Mouse (Mus musculus) adrenal gland, postnatal 10 days (tissue): Measurements from ENCODE around the gene Akt1. TPM values are rescaled to one million over a fixed set of nuclear protein-coding genes. Genes with fewer than 3 reads are reported as not detected.

Source experiments
- DNase-seq: peaks from one replicate; pipeline ENCODE4 v3.0.0; 2021; ENCODE audit warnings: mixed read lengths
- total RNA-seq, 2 experiments: library from RNA; stranded (reverse); gene quantifications; 2 replicates each; pipeline ENCODE4 v1.2.3; 2021

Gene Akt1
- total RNA-seq, 2 experiments from 2014 or later = 210 to 252 TPM

DNA sequence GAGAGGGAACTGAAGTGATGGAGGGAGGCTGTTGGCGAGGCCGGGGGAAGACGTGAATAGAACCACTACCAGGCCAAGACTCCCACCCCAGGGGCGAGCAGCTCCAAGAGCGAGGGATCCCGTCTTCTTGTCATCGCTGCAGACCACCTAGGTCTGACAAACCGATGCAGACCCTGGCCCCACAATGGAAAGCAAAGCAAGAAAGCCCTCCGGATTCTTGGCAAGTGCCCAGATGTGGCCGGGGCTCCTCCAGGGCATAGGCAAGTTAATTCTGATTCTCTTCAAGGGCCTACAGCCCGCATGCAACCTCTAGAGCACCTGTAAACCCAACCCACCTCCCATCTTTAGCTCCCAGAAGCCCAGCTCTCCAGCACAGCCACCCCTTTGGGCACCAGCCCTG is 11.4 kb downstream of the Akt1 start:
- no peak for DNase-seq

DNA sequence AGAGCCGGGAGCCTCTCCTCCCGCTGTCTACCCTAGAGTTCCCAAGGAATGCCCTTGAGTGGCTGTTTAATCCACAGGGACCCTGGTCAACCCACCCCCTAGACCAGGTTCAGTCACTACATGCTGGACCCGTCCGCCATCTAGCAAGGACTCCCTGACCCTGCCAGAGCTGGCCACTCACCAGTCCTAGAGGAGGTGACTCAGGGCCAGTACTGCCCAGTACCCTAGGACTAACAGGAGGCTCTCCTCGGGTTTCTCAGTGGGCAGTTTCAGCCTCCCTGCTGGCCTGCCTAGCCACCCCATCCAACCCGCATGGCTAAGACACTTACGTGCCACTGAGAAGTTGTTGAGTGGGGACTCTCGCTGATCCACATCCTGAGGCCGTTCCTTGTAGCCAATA is 12.8 kb downstream of the Akt1 start:
- DNase-seq = no peak

- DNase-seq = no peak
These were observed 13.4 kb downstream of the Akt1 start for GRCm38 (mm10) chr12:112661327-112661605.

DNA sequence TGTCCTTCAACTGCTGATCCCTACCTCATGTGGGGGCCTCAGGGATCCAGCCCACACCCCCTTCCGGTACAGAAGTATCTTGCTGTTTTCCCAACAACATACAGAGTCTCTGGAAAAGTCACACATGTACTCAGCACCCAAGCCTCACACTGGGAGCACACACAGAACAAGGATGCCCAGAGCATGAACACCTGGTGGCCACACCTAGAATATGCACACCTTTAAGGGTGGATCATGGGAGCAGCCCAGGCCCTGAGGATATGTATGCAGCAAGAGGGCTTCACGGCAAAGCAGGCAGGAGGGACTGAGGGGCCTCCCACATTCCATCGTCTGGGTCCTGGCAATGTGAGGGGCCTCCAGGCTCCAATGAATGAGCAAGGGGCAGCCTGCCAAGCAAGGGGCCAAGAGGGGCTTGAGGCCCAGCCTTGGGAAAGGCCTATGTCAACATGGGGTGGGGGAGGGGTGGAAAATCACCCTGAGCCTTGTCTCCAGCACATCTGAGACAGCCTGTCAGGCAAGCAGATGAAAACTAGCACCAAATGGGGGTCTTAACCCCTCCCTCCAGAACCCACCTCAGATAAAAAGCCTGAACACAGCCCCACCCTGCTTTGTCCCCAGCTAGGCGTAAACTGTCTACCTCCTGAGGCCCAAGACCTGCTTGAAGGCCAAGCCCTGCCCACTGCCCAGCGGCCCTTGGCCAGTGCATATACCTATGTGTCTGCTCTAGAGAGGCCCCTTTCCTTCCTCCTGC is 13.9 kb downstream of the Akt1 start:
- no peak for DNase-seq

DNA sequence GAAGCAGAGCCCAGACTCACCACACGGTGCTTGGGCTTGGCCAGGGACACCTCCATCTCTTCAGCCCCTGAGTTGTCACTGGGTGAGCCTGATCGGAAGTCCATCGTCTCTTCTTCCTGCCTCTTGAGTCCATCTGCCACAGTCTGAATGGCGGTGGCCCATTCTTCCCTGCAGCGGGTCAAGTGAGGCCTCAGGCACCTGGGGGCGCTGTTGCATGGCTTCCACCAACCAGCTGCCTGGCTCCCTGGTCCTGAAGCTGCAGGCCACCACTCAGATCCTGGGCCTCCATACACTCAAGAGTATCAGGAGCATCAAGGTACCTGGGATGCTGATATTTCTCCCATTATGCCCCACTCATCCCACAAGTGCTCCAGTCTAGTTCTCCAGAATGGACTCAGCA is 15.6 kb downstream of the Akt1 start:
- DNase-seq = peak; percentile 86

- DNase-seq = peak; percentile 73
These were observed 16.1 kb downstream of the Akt1 start for GRCm38 (mm10) chr12:112658619-112659018.

DNA sequence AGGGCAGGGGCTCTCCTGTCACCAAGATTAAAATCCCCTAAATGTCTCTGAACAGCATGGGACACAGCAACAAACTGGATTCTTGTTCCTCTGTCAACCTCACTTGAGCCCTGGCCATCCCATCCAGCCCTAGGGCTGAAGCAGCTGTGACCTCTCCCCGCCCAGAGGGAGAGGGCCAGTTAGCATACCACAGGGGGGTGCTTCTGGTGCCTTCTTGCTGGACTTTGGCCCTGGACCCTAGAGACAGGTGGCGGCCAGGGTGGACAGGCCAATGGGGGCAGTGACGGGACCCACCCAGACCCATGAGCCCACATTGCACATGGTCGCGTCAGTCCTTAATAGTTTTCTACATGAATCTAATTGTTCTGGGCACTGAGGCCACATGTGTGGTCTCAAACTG is 20.6 kb downstream of the Akt1 start:
- no peak for DNase-seq

GRCm38 (mm10) chr12:112653157-112653824 is 21.4 kb downstream of the Akt1 start:
- peak; percentile 92 for DNase-seq

DNA sequence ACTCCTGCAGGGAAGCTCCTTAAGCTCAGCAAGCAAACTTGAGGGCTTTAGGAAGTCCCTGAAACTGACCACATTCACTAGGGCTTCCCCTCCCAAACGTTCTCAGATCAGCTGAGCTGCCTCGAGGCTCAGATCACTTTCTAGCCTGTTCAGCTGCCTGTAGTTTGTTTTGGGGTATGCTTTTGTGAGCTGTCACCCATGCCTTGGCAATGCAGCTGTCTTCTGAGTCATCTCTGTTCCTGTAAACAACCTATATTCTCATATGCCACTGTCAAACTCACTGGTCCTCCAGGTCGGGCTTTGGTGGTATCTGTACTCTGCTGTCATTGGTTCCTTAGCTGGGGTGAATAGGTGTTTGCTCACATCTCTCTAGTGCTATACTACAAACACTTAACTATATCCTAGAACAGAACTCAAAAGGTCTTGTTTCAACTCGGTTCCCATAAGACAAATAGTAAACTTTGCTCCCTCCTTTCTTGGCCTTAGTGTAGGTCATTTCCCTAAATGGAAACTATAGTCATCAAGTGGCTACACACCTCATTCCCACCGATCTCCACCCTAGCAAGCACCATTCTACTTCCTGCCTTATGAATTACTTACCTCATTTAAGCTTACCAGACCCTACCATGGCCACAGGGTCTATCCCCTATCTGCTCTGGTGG is 22.8 kb downstream of the Akt1 start:
- no peak for DNase-seq

DNA sequence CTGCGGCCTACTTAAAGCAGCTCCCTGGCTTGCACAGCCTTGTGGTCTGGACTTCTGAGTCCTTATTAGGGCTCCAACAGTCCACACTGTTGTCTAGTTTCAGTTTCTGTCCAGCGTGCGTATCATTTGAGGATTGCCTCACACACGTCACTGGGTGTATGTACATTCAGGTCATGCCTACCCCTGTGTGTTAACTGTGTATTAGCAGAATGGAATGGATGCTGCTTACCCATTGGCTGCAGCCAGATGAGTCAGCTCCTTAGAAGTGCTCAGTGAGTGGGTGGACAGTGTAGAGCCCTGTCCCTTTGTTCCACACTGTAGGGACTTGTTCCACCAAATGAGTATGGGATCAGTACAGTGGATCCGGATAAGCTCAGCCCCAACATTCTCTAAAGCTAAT is 26.6 kb downstream of the Akt1 start:
- DNase-seq = no peak

DNA sequence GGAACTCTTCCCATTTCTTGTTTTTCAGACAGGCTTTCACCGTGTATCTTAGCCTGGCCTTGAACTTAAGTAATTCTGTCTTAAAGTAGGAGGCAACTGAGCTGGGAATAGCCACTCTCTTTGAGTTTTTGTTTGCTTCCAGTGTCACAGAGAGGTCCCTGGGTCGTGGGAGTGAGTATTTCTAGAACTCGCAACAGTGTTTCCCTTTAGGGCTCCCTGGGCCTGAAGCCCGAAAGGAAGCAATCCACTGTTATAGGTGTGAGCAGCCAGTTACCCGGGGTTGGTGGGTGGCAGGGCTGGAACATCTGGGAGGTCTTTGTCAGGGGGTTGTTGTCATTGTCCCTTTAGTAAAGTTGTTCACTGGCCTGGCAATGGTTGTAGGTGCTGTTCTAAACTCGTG is 28.5 kb downstream of the Akt1 start:
- no peak for DNase-seq

DNA sequence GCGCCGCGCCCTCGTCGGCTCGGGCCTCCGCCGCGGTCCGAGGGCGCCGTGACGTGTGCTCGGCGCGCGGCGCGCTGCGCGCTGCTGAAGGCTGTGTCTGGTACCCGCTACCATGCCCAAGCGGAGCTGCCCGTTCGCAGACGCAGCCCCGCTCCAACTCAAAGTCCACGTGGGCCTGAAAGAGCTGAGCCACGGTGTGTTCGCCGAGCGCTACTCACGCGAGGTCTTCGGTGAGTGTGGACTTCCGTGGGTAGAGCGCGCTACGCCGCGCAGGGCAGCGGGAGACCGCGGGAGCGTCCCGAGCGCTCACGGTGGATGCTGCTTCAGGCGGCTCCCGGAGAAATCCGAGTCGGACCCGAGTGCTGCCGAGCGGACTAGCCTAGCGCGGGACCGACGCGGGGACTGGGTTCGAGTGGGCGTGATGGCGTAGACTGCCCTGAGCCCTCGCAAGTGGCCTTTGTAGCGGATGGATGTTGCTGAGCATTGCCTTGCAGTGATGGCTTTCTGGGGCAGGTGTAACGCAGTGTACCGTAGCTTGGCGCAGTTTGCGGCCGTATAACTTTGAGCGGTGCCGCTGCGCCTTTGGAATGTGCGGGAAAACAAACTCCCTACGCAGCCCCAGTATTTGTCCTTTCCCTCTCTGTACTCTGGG is 29.7 kb downstream of the Akt1 start:
- DNase-seq = no peak

DNA sequence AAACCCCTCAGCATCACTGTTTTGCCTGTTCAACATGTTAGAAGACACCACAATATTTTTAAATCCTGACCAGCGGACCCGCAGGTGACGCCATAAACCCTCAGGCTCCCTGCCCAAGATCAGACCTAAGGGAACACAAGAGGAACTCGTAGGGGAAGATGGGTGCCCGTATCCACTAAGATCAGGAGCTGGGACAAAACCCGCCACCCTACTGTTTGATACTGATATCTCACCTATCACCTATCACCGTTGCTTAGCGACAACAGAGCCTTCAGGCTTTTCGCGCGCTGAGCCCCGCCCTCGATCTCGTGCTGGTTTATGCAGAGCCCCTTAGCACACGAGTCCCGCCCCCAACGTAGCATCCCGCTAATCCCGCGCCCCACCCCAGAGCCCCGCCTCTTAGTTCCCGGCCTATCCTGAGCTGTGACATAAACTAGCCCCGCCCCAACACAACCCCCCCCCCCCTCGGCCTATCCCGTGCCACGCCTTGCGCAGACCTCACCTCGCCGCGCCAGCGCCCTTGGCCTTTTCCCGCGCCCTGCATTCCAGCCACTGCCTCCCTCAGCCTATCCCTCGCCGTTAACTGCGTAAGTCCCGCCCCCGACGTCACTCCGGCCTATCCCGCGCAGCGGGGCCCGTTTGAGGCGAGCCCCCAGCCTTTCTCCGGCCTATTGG is 30.4 kb downstream of the Akt1 start, which contains the start of gene Siva1:
TSS of gene Siva1 (plus strand) at position 500 of the 675 bp plus-strand sequence.
- peak; percentile 100 for DNase-seq

- DNase-seq = no peak
These were observed 31.6 kb downstream of the Akt1 start for GRCm38 (mm10) chr12:112643126-112643525.

DNA sequence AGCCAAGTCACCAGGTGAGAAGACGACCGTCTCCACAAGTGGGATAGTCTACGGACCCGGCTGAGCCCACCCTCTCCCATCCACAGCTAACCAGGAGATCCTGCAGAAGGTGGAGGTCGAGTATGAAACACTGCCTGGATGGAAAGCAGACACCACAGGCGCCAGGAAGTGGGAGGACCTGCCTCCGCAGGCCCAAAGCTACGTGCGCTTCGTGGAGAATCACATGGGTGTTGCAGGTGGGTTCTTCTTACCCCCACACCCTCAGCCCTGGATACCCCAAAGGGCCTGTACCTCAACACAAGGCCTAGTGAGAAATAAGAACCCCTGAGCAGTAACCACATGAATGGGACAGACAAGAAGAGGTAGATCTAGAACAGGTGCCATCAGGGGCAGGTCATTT is 35.2 kb downstream of the Akt1 start:
- no peak for DNase-seq

DNA sequence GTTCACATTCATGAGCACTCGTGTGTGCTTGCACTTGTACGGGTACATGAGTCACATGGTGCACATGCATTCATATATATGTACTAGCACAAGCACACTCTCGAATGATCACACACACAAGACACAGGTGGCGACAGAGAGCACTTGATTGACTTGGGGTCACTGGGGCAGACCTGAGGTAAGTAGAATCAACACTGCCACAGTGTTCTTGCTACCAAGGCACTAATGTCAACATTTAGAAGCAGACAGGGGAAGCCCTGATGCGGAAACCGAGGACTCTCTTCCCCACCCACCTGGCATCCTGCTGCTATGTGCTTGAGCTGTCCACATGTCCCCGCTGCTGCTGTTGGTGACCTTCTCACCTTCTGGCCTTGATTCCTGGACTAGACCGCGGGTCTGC is 41.0 kb downstream of the Akt1 start:
- DNase-seq = no peak

- DNase-seq = no peak
These were observed 41.8 kb downstream of the Akt1 start for GRCm38 (mm10) chr12:112632907-112633306.

GRCm38 (mm10) chr12:112632084-112632777 is 42.5 kb downstream of the Akt1 start:
- DNase-seq = no peak

GRCm38 (mm10) chr12:112631472-112631871 is 43.2 kb downstream of the Akt1 start:
- DNase-seq = no peak

DNA sequence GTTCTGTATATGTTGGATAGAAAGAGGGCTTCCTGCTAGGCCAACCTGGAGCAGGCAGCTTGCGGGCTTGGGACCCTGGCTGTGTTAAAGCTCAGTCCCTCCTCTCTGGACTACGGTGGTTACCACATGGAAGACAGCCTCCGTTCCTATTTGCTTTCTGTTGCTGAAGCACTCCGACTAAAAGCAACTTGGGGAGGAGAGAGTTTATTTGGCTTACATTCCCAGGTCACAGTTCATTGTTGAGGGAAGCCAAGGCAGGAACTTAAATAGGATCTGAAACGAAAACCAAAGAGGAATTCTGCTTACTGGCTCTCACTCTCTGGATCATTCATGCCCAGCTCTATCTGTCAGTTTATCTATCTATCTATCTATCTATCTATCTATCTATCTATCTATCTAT is 43.9 kb downstream of the Akt1 start:
- no peak for DNase-seq

DNA sequence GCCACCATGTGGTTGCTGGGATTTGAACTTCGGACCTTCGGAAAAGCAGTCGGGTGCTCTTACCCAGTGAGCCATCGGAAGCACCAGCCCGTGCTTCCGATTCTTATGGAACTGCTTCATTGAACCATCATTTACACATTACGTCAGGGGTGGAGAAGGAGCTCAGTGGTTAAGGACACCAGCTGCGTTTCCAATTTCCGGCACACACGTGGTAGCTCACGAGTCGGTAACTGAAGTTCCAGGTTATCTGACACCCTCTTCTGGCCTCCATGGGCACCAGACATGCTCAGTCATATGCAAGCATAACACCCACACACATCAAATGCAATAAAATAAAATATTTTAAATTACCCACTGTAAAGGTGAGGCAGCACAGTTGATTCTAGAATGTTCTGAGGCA is 44.7 kb downstream of the Akt1 start:
- no peak for DNase-seq
